Mouse (Mus musculus) spleen, adult 2 months (tissue): Measurements from ENCODE around the gene Lgi2.

ENCODE experiments used
- CTCF ChIP-seq: fragments of 200-500 bp; IDR thresholded peaks from 2 replicates; pipeline ENCODE4 v1.5.1; 2011; ENCODE audit warnings: mild to moderate bottlenecking, inconsistent platforms; ENCODE audit not compliant: insufficient read depth, insufficient read length, insufficient replicate concordance; ENCODE audit errors: extremely low read depth
- POLR2A ChIP-seq: fragments of 200-500 bp; IDR thresholded peaks from 2 replicates; pipeline ENCODE4 v1.6.1; 2011; ENCODE audit warnings: low read depth, low read length, inconsistent platforms

DNA sequence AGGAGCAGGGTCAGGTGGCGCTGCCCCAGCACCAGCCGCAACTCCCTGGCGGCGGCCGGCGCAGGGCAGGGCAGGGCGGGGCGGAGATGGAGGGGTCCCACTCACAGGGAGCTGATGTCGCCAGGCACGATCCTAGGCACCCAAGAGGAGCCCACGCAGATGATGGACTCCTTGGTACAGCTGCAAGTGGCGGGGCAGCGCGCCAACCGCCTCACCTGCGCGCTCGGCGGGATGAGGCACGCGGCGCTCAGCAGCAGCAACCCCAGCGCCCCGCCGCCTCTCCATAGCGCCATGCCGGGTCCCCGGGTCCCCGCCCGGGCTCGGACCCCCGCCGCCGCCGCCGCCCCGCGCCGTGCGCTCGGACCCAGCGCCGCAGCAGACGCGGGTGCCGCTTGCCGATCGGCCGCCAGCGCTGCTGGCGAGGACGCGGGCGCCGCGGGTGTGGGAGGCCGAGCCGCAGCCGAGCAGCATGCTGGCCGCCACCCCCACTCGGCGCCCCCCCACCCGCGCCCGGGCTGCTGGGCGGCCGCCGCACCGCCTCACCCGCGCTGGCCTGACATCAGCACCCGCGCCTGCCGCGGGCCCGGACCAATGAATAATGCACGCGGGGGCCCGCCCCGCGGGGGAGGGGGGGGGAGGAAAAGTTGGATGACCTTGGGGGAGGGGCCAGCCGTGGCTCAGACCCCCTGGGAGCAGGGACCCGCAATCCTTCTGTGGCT lies at the start of gene Lgi2:
- no peak for TF ChIP-seq CTCF
- no peak for TF ChIP-seq POLR2A
